Mouse (Mus musculus) intestine, embryonic 16.5 days (tissue): Measurements from ENCODE around the gene Grik3. TPM values are rescaled to one million over a fixed set of nuclear protein-coding genes. Genes with fewer than 3 reads are reported as not detected.

Experiments used
- ATAC-seq: fragments of 200-750 bp; cut with Nextera tagmentation; 2 replicates; pipeline ENCODE4 v1.8.0; 2017; ENCODE audit warnings: moderate TSS enrichment, moderate library complexity
- H3K27ac ChIP-seq: fragments of 300-500 bp; sonication (generic); 2 replicates; pipeline ENCODE4 v1.5.1; 2014; ENCODE audit warnings: mild to moderate bottlenecking, low read length
- H3K27me3 ChIP-seq: fragments of 300-500 bp; sonication (generic); replicated peaks from 2 replicates; pipeline ENCODE4 v1.6.1; 2014; ENCODE audit warnings: low read length, control low read depth, mixed read lengths; ENCODE audit not compliant: control insufficient read depth, insufficient read depth
- H3K36me3 ChIP-seq: fragments of 300-500 bp; sonication (generic); 2 replicates; pipeline ENCODE4 v1.6.1; 2014; ENCODE audit warnings: low read length, control low read depth; ENCODE audit not compliant: control insufficient read depth, insufficient read depth
- H3K4me1 ChIP-seq: fragments of 300-500 bp; sonication (generic); 2 replicates; pipeline ENCODE4 v1.6.1; 2014; ENCODE audit warnings: low read length, control low read depth, mixed read lengths; ENCODE audit not compliant: control insufficient read depth, insufficient read depth
- H3K4me2 ChIP-seq: fragments of 300-500 bp; sonication (generic); 2 replicates; pipeline ENCODE4 v1.6.1; 2014; ENCODE audit warnings: low read depth, low read length, control low read depth
- H3K4me3 ChIP-seq: fragments of 300-500 bp; sonication (generic); 2 replicates; pipeline ENCODE4 v1.5.1; 2014; ENCODE audit warnings: mild to moderate bottlenecking, low read length
- H3K9ac ChIP-seq: fragments of 300-500 bp; sonication (generic); 2 replicates; pipeline ENCODE4 v1.6.1; 2014; ENCODE audit warnings: low read depth, low read length
- H3K9me3 ChIP-seq: fragments of 300-500 bp; sonication (generic); 2 replicates; pipeline ENCODE4 v1.6.1; 2016; ENCODE audit warnings: low read length, control low read depth; ENCODE audit not compliant: control insufficient read depth
- WGBS: fragments of 180-500 bp; shearing (Covaris S2); extraction: QIAGEN DNeasy Blood & Tissue Kit; methylation state at CpG from one replicate; pipeline ENCODE4 v1.1.7; 2014; 5-methylcytosine and 5-hydroxymethylcytosine counted together
- polyA plus RNA-seq: library from polyadenylated mRNA; unstranded; fragments of >200 nt; fragmentation: Nextera tagmentation; extraction: Ambion mirVana; gene quantifications from 2 replicates; pipeline ENCODE4 v1.2.1, GENCODE M21; 2015

Grik3 gene
- polyA plus RNA-seq, 1 experiment from 2014 or later = 0.16 TPM

DNA sequence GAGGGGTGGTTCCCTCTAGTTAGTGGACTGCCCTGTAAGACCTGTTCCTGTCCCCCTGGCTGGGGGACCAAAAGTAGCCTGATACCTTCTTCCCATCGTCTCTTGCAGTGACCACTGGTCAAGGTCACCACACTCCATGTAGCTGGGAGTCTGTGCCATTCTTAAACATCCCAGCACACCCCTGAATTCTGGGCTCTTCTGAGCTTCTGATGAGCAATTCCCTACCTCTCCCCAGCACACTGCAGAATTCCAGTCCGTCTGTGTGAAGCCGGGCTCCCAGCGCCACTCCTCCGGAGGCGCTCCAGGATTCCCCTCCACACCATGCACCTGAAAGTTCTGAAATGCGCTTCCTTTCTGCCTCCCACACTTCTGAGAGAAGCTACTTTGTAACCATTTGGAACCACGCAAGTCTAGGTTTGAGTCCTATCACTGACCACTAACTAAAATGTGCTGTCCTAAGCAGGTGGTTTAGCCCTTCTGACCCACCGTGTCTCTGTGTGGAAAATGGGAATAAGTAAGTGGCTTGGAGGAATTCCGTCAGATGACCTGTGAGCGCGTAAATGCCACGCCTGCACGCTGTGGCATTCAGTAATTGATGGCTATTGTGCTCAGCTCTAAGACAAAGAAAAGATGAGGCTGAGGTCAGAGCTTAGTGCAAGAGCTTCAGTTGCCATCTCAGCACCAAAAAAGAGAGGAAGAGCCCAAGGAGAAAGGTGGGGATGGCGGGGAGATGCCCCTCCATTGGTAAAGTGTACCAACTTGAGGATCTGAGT is 237.8 kb downstream of the Grik3 start:
- Histone ChIP-seq H3K9ac (no peak overlapping the region), H3K36me3 (no peaks in the 10 kb centered on the region), H3K4me2 (no peak overlapping the region), H3K9me3 (no peaks in the 10 kb centered on the region), H3K4me3 (no peak overlapping the region), H3K4me1 (no peaks in the 10 kb centered on the region), H3K27ac (no peak overlapping the region), H3K27me3 (peaks cover 30% of the 10 kb centered on the region)
- WGBS = 15% methylated on average over 15 of the region's 15 CpGs
- ATAC-seq = no peak

DNA sequence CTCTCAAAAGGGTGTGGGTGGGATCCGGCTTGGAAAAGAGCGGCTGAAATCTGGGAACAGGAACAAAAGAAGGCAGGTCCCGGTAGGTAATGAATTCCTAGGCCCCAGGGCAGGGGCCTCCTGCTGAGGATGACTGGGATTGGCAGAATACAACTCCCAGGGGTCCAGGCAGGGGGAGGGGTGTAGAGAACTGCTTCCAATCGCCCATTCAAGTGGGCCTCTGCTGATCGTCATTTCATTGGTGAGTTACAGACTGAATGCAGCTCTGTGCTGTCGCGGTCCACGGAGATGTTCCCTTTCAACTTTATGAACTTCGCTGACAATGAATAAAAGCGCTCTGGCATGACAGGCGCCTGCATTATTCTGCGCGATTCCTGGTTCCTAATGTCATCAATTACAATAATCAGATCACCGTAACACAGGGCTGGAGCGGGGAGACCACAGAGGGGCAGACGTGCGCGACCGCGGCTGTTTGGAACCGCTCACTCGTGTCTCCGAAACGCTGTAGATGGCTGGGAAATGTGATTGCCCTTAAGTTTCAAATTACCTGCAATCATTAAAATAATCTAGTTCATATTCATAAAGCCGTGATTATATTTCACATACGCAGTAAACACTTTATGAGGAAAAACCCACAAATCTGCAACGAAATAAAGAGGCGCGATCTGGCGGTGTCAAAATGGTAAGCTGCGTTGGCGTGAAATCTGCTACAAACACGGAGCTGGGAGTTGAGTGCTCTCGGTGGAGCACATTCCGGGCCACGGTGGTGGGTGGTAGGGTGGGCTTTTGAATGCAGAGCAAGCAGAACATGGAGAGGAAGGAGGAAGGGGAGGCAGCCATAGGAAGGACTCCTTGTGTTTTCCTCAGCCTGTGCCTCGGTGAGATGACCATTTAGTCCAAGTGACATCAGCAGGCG is 239.1 kb downstream of the Grik3 start:
- H3K4me3 ChIP-seq = no peak overlapping the region
- no peaks in the 10 kb centered on the region for H3K36me3 ChIP-seq
- 7% methylated on average over 38 of the region's 38 CpGs for WGBS
- H3K27me3 ChIP-seq = peaks cover 30% of the 10 kb centered on the region
- H3K4me2 ChIP-seq = no peak overlapping the region
- no peaks in the 10 kb centered on the region for H3K4me1 ChIP-seq
- H3K9me3 ChIP-seq = no peaks in the 10 kb centered on the region
- no peak overlapping the region for H3K9ac ChIP-seq
- no peak overlapping the region for H3K27ac ChIP-seq
- ATAC-seq = no peak

DNA sequence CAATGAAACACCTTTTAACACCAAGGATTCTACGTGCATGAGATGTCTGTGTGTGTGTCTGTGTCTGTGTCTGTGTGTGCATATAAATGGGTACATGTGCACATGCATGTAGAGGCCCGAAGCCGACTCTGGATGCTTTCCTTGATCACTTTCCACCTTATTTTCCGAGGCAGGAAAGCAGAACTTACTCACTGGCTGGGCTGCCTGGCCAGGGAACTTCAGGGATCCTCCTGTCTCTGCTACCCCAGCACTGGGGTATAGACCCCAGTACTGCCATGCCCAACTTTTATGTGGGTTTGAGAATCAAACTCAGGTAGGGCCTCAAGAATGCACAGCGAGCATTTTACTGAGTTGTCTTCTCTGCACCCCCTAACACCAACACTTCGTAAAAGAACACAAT is 240.3 kb downstream of the Grik3 start:
- Histone ChIP-seq H3K27ac (no peak overlapping the region), H3K27me3 (peaks cover 30% of the 10 kb centered on the region), H3K4me2 (no peak overlapping the region), H3K4me3 (no peak overlapping the region), H3K9ac (no peak overlapping the region), H3K36me3 (no peaks in the 10 kb centered on the region), H3K4me1 (no peaks in the 10 kb centered on the region), H3K9me3 (no peaks in the 10 kb centered on the region)
- WGBS = 88% methylated on average over 6 of the region's 6 CpGs
- no peak for ATAC-seq

DNA sequence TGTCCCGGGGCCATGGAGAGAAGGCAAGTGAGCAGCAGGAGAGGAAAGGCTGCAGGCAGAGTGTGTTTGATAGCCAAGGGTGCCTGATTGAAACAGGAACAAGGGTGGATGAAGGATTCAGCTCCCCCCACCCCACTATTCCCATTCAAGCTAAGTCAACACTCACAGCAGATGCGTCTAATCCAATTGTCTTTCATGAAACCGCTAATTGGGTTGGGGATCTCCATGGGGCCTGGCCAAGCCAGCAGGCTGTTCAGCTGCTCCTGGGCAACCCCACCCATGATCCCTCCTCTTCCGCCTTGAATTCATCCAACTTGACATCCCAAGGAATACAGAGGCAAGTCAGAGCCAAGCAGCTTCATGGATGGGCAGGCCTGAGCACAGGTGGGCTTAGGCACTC is 246.3 kb downstream of the Grik3 start:
- Histone ChIP-seq H3K4me3 (no peak overlapping the region), H3K9me3 (no peaks in the 10 kb centered on the region), H3K9ac (no peak overlapping the region), H3K27ac (no peak overlapping the region), H3K4me1 (no peaks in the 10 kb centered on the region), H3K27me3 (no peaks in the 10 kb centered on the region; the same call in 1 of the 2 replicates), H3K4me2 (no peak overlapping the region), H3K36me3 (no peaks in the 10 kb centered on the region)
- ATAC-seq = no peak
- WGBS = 73% methylated on average over 4 of the region's 4 CpGs

DNA sequence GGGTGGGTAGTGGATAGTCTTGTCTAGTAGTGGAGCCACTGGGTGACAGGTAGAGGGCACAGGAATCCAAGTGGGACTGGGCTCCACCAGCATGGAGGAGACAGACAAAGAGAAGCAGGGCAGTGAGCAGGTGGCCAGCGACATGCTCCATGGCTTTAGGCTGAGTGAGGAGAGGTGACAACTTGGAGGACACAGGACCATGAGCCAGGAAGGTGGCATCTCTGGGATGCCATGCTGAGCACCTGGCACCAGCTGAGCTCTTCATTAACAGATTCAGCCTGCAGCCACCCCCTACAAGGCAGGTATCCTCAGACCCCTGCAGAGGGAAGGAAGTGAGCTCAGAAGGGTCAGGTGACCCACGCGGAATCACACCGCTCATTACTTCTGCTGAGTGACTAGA is 248.3 kb downstream of the Grik3 start:
- 82% methylated on average over 4 of the region's 4 CpGs for WGBS

DNA sequence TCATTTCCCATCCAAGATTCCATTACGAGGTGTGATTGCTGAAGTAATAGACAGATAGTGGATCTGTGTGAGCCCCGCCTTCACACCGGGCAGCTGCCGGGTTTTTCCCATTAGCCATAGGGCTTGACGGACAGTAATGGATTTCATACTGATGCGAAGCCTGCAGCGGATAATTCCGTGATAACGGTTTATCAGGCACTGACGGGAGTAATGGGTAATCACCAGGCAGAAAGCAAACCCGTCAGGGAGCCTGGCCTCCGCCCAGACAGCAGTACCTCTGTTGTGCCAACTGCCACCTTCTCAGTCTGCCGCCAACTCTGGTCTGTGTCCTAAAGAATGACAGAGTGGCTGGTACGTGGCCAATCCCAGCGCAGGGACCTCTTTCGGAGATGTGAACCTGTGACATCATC is 251.7 kb downstream of the Grik3 start:
- ATAC-seq = no peak

More for the DNA sequence above, 248.3 kb downstream of the Grik3 start:
- H3K36me3 ChIP-seq = no peaks in the 10 kb centered on the region
- no peak for ATAC-seq
- H3K4me2 ChIP-seq = no peak overlapping the region
- H3K27ac ChIP-seq = no peak overlapping the region
- H3K9ac ChIP-seq = no peak overlapping the region
- H3K27me3 ChIP-seq = no peaks in the 10 kb centered on the region; the same call in 1 of the 2 replicates
- no peaks in the 10 kb centered on the region for H3K4me1 ChIP-seq
- no peaks in the 10 kb centered on the region for H3K9me3 ChIP-seq
- H3K4me3 ChIP-seq = no peak overlapping the region

DNA sequence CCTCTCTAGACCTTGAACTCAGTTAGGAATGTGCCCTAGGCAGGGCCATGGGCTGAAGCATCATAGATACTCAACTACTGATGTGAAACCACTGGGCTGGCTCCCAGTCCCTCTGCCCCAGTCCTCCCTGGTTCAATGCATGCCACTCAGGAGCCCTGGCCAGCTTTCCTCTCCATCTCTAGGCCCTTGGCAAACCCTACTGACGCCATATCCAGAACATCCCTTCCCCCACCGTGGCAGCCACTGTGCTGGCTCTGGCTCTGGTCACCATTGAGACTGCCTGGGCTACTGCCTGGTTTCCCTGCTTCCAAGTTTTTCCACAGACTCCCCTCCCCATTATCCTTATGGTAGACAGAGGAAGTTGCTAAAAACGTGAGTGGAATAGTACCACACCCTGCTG is 255.4 kb downstream of the Grik3 start:
- no peak overlapping the region for H3K27ac ChIP-seq
- H3K4me1 ChIP-seq = no peaks in the 10 kb centered on the region

More for the DNA sequence above, 251.7 kb downstream of the Grik3 start:
- Histone ChIP-seq H3K4me1 (no peaks in the 10 kb centered on the region), H3K9me3 (no peaks in the 10 kb centered on the region), H3K27me3 (no peaks in the 10 kb centered on the region; the same call in 1 of the 2 replicates), H3K4me3 (no peak overlapping the region), H3K36me3 (no peaks in the 10 kb centered on the region), H3K27ac (no peak overlapping the region), H3K4me2 (no peak overlapping the region), H3K9ac (no peak overlapping the region)
- 79% methylated on average over 16 of the region's 16 CpGs for WGBS

DNA sequence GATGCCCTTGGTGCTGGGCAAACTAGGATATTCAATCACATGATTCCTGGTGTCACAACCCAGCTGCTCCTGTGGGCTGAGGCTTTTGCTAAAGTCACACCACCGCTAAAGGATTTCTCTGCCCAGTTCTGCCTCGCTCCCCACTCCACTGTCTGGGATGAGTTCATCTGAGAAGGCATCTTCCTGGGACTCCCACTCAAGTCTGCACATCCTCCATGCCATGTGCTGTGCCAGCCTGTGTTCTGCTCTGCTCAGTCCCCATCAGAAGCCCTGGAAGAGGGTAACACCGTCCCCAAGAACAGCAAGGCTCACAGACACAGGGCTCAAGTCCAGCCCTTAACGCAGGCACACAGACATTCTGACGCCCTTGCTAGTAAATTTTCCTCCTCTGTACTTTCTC is 265.9 kb downstream of the Grik3 start:
- Histone ChIP-seq H3K36me3 (no peaks in the 10 kb centered on the region), H3K4me2 (no peak overlapping the region), H3K4me3 (no peak overlapping the region), H3K4me1 (no peaks in the 10 kb centered on the region), H3K27me3 (no peaks in the 10 kb centered on the region), H3K9ac (no peak overlapping the region), H3K9me3 (no peaks in the 10 kb centered on the region), H3K27ac (no peak overlapping the region)
- 72% methylated on average over 5 of the region's 5 CpGs for WGBS
- ATAC-seq = no peak

More for the DNA sequence above, 255.4 kb downstream of the Grik3 start:
- Histone ChIP-seq H3K36me3 (no peaks in the 10 kb centered on the region), H3K4me2 (no peak overlapping the region), H3K27me3 (no peaks in the 10 kb centered on the region), H3K9ac (no peak overlapping the region), H3K9me3 (no peaks in the 10 kb centered on the region), H3K4me3 (no peak overlapping the region)
- WGBS = 66% methylated on average over 3 of the region's 3 CpGs
- no peak for ATAC-seq

DNA sequence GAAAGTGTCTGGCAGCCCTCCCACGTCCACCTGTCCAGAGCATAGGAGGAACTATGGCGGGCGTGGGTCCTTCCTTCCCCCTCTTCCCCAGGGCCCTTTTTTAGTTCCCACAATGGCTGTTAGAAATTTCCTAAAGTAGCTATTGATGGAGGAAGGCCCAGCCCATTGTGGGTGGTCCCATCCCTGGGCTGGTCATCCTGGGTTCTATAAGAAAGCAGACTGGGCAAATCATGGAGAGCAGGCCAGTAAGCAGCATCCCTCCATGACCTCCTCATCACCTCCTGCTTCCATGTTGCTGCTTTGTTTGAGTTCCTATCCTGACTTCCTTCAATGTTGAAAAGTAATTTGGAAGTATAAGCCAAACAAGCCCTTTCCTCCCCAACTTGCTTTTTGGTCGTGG is 269.8 kb downstream of the Grik3 start:
- no peaks in the 10 kb centered on the region for H3K9me3 ChIP-seq
- whole genome bisulfite sequencing = 87% methylated on average over 4 of the region's 4 CpGs
- ATAC-seq = no peak
- no peaks in the 10 kb centered on the region for H3K4me1 ChIP-seq
- no peak overlapping the region for H3K4me2 ChIP-seq
- H3K27me3 ChIP-seq = no peaks in the 10 kb centered on the region
- no peak overlapping the region for H3K4me3 ChIP-seq
- no peak overlapping the region for H3K9ac ChIP-seq
- no peaks in the 10 kb centered on the region for H3K36me3 ChIP-seq
- H3K27ac ChIP-seq = no peak overlapping the region
